Mouse (Mus musculus): ENCODE measurements around the gene Gtf3c5.

The Gtf3c5 gene

GRCm38 (mm10) chr2:28607341-28608165 is 24.0 kb upstream of the Gtf3c5 start:
- DNase-seq = no peak

DNA sequence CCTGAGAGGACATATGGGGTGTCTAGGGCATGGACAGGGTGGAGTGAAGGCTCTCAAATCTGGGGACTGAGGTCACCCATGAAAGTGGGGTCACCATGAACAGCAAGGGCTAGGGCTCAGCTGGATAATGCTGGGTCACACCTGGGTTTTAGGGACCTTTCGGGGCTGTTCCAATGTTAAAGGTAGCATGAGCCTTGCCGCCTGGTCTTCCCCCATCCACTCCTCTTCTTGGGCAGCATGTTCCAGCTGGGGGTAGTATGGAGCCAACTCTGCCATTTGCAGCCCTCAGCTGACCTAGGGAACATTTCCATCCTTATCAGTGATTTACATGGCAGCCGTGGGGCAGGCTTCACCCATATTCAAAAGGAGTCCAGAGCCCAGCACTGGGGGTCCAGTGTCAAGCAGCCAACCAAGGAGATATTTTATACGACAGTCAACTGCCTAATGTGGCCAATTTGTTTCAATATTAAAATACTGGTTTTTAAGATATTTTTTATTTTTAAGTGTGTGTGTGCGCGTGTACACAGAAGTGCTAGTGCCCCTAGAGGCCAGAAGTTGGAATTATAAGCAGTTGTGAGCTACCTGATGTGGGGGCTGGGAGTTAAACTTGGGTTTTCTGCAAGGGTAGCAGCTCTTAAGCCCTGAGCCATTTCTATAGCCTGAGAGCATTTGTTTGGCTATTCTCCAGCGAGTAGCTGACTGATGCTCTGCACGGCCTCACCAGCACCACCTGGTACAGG is 23.2 kb upstream of the Gtf3c5 start:
- no peak for DNase-seq

DNA sequence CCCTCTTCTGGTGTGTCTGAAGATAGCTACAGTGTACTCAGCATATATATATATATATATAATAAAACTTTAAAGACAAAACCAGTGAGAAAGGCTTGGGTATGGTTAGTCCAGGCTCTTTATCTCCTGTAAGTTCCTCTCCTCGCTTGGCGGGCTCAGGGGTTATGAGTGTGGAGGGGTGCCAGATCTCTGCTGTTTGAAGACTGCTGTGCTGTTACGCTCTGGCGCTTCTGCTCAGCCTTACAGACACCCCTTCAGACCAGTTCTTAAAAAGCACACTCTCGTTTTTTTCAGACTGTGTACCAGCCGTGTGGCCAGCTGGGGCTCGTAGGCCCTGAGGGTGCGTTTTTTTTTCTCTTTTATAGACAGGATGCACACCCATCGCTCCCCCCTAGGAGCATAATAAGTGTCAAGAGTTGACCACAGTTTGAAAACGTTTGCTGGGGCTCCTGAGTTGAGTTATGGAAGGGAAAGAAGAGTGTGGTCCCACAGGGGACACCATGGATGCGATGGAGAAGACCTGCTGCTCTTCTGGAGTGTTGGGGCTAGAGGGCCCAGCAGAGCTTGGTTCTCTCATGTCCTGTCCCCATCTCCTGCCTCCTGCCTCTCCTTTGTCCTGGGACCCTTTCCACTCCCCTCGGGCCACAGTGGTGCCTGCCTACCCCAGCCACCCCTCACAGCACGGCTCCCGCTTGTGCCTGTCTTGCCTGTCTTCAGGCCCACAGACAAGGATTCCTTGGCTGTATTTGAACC is 22.4 kb upstream of the Gtf3c5 start:
- DNase-seq = no peak

DNA sequence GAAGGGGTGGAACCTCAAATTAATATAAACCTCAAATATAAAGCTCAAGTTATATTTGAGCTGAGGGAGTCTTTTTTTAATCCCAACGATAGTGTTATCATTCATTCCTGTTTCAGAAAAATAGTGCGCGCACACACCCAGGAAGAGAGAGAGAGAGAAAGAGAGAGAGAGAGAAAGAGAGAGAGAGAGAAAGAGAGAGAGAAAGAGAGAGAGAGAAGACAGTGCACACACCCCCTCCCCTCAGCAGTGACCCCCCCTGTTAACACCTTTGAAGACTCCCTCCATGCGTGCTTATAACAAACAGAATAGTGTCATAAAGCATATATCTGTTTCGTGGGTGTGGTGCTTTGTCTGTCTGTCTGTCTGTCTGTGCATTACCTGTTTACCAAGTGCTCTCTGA is 20.0 kb upstream of the Gtf3c5 start:
- DNase-seq = no peak

DNA sequence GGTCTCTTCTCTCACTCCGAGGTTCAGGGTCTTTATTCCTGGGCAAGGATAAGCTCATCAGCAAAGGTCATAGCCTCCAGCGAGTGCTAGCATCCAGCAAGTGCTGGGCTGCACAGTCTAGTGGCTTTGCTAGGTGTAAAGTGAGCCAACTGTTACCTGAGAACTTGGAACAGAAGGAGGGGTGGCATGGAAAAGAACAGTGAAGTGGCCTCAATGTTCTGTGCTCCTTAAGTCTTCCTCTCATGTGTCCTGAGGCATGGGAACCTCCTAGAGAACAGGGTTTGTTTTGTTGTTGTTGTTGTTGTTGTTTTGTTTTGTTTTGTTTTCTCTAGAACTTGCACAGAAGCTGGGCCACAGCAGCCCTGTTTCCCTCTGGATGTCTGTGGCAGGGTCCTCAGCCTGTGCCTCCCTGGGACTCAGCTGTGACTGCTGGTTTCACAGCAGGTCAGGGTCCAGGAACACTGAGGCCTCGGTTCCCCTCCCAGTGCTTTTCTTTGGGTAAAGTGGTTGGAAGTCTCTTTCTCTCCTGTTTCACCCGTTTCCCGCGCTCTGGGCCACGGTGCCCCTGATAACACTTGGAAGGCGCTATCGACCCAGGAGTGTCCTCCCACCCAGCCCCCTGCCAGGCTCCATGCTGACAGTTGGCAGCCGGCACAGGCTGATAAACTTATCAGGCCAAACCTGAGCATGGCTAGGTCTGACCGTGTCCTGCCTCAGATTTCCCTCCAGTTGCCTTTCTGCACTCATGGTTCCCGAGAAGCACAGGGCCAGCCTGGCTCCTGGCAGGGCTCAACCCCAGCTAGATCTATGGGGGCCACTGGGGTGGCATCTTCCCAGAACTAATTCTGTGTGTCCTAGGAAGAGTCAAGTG is 18.4 kb upstream of the Gtf3c5 start:
- no peak for DNase-seq

GRCm38 (mm10) chr2:28599569-28599900 is 16.0 kb upstream of the Gtf3c5 start:
- no peak for DNase-seq

DNA sequence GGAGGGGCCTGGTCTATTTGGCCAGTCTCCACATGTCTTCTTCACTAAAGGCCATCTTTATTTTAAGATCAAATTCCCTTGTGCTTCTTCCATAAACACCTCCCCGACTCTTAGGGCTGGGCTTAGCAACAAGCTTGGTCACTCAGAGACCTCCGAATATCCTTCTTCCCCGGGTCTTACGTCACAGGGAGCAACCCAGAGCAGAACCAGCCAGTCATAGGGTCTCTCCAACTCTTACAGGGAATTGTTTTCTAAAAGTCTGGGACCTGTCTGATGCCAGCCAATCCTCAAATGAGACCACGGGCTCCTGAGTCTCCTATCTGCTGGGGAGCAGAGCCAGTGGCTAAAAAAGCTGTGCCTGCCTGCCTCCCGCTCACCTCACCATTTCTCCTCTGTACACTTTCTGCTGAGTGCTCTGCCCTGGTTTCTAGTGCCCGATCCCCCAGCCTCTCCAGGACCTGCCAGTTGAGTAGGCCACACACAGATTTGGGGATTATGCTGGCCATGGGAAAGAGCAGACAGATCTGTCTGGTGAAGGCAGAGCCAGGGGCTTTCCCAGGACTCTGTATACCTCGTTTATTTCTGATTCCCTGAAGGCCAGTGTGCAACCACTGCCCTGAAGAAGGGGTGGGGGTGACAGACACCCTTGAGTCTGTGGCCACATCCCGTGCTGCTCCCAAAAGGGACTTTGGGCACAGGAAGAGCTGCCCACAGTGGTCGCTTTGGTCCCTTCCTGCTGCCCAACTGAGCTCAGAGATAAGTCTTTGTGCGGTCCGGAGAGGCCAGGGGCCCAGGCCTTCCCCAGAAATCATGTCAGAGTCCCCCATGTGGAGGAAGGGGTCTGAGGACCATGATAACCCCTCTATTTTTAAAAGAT is 15.4 kb upstream of the Gtf3c5 start:
- no peak for DNase-seq

GRCm38 (mm10) chr2:28597733-28598547 is 14.4 kb upstream of the Gtf3c5 start:
- no peak for DNase-seq

GRCm38 (mm10) chr2:28596998-28597397 is 13.4 kb upstream of the Gtf3c5 start:
- no peak for DNase-seq

DNA sequence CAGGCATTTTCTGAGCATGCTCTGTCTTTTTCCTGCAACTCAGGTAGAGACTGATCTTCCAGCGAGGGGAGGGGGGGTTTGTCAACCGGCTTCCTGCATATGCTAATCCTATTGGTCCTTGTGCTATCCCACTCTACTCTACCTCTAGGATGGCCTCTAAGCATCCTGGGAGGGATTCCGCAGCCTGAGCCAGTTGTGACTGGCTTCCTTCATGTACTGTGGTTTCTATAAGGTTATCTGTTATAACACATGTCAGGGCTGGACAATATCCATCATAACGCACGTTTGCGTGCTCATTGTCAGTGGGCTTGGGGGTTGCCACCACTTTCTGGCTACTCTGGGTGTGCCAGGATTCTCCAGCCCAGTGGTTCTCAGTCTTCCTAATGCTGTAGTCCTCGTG is 12.5 kb upstream of the Gtf3c5 start:
- DNase-seq = no peak

GRCm38 (mm10) chr2:28592809-28593208 is 9.3 kb upstream of the Gtf3c5 start:
- peak; percentile 71 to 74 for DNase-seq

DNA sequence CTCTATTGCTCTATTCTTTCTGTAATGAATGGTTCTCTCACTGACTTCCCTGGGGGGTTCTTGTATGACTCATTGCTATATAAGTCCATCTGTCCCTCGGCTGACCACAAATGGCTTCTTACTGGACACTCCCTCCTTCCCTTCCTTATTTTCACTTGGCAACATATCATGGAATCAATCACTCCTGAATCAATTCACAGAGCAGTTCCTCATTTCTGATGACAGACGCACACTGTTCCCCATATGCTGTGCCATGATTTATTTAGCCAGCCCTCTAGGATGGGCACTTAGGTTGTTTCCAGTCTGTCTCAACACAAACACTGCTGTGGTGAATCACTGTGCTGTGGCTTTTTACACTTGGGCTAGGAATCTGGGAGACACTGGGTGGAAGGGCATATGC is 7.9 kb upstream of the Gtf3c5 start:
- DNase-seq = no peak

- no peak for DNase-seq
Measured at GRCm38 (mm10) chr2:28588574-28588973, 5.0 kb upstream of the Gtf3c5 start.

DNA sequence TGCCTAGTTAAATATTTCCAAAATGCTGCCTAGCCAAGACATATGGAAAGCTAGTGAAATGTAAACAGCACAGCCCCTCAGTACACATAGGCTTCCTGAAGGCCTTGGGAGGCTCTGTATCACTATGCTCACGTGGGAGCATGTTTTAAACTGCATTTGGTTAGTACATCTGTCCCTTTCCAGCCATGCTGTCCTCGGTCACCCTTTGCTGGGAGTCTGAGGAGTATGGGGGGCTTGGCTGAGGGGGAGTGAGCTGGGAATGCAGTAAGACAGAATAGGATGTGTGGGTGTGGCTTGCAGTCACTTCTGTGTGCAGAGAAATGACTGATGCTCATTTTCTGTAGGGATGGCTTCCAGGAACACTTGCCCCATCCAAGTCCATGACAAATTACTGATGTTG is 2.2 kb upstream of the Gtf3c5 start:
- no peak for DNase-seq

DNA sequence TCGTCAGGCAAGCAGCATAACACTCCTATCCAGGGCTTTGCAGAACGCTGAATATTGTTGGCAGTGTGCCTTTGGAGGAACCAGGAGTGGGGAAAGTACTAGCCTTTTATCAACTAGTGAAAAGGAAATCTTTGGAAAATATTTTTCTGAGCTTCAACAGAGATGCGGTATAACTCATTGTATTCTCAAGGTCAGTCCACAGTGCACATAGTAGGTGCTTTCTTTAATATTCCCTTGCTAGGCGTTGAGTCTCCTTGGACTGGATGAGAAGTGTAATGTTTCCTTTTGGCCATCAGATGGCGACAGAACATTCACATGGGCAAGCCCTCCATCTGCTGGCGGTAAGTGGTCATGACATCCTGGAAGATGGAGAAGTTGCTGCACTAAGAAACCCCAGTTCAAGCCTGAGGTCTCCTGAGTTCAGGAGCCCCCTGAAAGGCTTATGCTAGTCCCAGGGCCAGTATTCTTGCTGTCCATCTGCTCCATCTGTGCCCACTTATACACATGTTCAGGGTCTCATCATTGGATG is 1.6 kb upstream of the Gtf3c5 start:
- peak; percentile 83 to 90 for DNase-seq

DNA sequence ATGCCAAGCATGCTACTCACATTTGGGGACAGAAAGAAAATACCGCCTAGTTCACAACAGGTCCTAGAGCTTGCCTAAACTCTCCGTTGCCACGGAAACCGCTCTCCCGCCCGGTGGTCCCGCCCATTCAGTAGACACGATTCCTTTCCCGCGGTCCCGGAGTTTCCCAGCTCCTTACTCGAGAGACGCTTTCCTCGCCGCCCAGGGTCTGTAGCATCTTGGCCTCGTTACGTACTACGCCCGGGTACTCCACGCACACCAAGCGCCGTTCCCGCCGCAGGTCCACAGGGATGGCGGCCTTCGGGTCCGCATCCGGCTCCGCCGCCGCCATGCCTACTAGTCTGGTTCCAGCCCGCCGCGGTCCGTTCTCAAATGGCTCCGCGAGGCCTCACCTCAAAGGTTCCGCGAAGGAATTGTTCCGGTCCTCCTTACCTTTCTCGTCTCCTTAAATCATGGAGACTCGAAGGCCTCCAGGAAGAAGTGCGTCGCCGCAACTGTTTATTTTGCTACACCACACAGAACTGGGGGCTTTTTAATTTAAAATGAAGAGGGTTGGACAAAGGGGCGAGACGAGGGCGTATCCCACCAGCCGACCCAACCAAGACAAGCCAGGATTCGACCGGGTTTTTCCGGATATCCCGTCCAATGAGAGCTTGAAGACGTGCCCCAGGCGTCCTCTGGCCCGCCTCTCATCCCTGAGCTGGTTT is 751 bp downstream of the Gtf3c5 start:
- DNase-seq = peak; percentile 90 to 95

DNA sequence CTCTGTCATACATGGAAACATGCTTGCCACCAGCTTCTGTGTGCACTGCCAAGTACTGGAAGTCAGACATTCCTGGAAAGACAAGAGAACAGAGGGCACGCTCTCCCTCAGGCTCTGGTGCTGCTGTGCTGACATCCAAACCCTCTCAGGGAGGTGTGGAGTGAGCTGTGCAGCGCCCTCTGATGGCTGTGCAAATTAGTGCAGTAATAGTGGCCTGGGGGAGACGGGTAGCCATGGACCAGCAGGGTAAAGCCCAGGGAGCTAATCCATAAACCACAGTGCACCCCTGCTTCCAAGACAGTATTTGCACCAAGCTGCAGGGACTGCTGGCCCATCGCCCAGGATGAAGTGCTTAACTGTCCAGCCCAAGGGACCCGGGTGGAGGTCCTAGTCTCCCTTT is 5.5 kb downstream of the Gtf3c5 start:
- DNase-seq = peak in 1 of 2 experiments; percentile 32

DNA sequence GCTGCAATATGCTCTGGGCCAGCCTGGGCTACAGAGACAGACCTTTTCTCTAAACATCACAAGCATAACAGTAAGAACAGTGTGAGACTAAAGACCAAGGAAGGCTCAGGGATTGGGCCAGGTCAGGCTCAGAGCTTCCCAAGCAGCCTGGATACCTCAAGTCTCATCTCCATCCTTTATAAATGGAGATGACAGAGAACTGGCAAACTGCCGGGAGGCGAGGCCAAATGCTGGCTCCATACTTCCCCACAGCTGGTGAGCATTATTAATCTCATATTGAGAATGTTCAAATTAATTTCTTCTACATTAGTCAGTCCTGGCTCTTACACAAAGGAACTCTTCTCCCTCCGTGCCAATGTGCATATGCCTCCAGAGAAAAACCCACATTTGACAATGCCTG is 6.7 kb downstream of the Gtf3c5 start:
- DNase-seq = no peak

DNA sequence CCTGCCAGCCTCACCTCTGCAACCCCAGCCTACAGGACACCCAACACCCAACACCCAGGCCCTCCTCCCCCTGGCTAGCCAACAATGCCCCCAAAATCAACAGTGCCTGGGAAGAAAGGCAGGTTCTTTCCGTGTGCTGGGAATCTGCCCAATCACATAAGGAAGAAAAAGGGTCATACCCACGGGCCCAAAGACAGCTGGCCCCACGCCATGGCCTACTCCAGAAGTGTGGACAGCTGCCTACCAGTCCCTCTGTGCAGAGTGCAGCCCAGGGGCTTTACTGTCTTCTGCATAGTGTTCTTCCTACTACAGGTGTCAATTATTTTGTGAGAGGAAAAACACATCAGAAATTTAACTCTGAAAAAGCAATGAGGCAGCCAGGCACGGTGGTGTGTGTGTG is 8.2 kb downstream of the Gtf3c5 start:
- no peak for DNase-seq

GRCm38 (mm10) chr2:28569903-28570302 is 13.6 kb downstream of the Gtf3c5 start:
- no peak for DNase-seq

Data from kidney, postnatal 25 days (tissue).